Mouse (Mus musculus) forebrain, embryonic 13.5 days (tissue): ENCODE measurements at regions not wholly inside any gene's neighbourhood (a gene's known extent, or its start where the extent isn't known, plus 50 kb on each side); places are given as distances from the start of the nearest gene placed in this dataset.
"Not testable (repeated sequence)": the region's sequence is repeated elsewhere in the genome, so short reads cannot be mapped to it uniquely, and the experiment has no call there.

Experiments
- ATAC-seq: fragments of 200-750 bp; cut with Nextera tagmentation; 2 replicates; pipeline ENCODE4 v1.8.0; 2017
- H3K27ac ChIP-seq: fragments of 300-500 bp; sonication (generic); 2 replicates; pipeline ENCODE4 v1.5.1; 2015; ENCODE audit warnings: inconsistent platforms, mild to moderate bottlenecking, moderate library complexity
- H3K27me3 ChIP-seq: fragments of 300-500 bp; sonication (generic); 2 replicates; pipeline ENCODE4 v1.6.1; 2015; ENCODE audit warnings: mild to moderate bottlenecking, inconsistent platforms
- H3K36me3 ChIP-seq: fragments of 300-500 bp; sonication (generic); 2 replicates; pipeline ENCODE4 v1.6.1; 2015; ENCODE audit warnings: mild to moderate bottlenecking, inconsistent platforms; ENCODE audit not compliant: poor library complexity, severe bottlenecking
- H3K4me1 ChIP-seq: fragments of 300-500 bp; sonication (generic); 2 replicates; pipeline ENCODE4 v1.6.1; 2015; ENCODE audit warnings: inconsistent platforms
- H3K4me2 ChIP-seq: fragments of 300-500 bp; sonication (generic); 2 replicates; pipeline ENCODE4 v1.6.1; 2015; ENCODE audit warnings: inconsistent platforms, mild to moderate bottlenecking, moderate library complexity
- H3K4me3 ChIP-seq: fragments of 300-500 bp; sonication (generic); 2 replicates; pipeline ENCODE4 v1.5.1; 2015; ENCODE audit warnings: mild to moderate bottlenecking, inconsistent platforms
- H3K9ac ChIP-seq: fragments of 300-500 bp; sonication (generic); 2 replicates; pipeline ENCODE4 v1.6.1; 2015; ENCODE audit warnings: mild to moderate bottlenecking, inconsistent platforms
- H3K9me3 ChIP-seq: fragments of 300-500 bp; sonication (generic); replicated peaks from 2 replicates; pipeline ENCODE4 v1.6.1; 2016; ENCODE audit warnings: inconsistent platforms
- WGBS: fragments of 180-500 bp; shearing (Covaris S2); methylation state at CpG from one replicate; pipeline ENCODE4 v1.1.7; 2015; 5-methylcytosine and 5-hydroxymethylcytosine counted together

- Histone ChIP-seq H3K27ac (no peak overlapping the region), H3K9me3 (no peaks in the 10 kb centered on the region), H3K36me3 (no peaks in the 10 kb centered on the region), H3K9ac (no peak overlapping the region), H3K27me3 (no peaks in the 10 kb centered on the region), H3K4me2 (no peak overlapping the region), H3K4me3 (no peak overlapping the region), H3K4me1 (no peaks in the 10 kb centered on the region)
- WGBS: 73% methylated on average over 9 of the region's 9 CpGs
- ATAC-seq: no peak
Observed at GRCm38 (mm10) chr1:128498042-128498772, 81.0 kb upstream of the Dars start.

GRCm38 (mm10) chr1:128492251-128492650 is 75.1 kb upstream of the Dars start:
- no peak overlapping the region for H3K9ac ChIP-seq
- no peaks in the 10 kb centered on the region for H3K27me3 ChIP-seq
- H3K4me3 ChIP-seq: no peak overlapping the region
- H3K27ac ChIP-seq: no peak overlapping the region
- H3K36me3 ChIP-seq: no peaks in the 10 kb centered on the region
- WGBS: 95% methylated on average over 2 of the region's 2 CpGs
- no peak overlapping the region for H3K4me2 ChIP-seq
- H3K9me3 ChIP-seq: no peaks in the 10 kb centered on the region
- no peak for ATAC-seq
- H3K4me1 ChIP-seq: no peaks in the 10 kb centered on the region

DNA sequence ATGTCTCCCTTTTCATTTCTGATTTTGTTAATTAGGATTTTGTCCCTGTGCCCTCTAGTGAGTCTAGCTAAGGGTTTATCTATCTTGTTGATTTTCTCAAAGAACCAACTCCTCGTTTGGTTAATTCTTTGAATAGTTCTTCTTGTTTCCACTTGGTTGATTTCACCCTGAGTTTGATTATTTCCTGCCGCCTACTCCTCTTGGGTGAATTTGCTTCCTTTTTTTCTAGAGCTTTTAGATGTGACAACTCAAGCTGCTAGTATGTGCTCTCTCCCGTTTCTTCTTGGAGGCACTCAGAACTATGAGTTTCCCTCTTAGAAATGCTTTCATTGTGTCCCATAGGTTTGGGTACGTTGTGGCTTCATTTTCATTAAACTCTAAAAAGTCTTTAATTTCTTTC is 70.0 kb upstream of the Dars start:
- not testable (repeated sequence) for H3K9me3 ChIP-seq, H3K27me3 ChIP-seq, H3K27ac ChIP-seq, H3K4me2 ChIP-seq, H3K4me3 ChIP-seq, H3K36me3 ChIP-seq, H3K4me1 ChIP-seq, ATAC-seq, H3K9ac ChIP-seq
- WGBS: 61% methylated on average over 4 of the region's 4 CpGs

DNA sequence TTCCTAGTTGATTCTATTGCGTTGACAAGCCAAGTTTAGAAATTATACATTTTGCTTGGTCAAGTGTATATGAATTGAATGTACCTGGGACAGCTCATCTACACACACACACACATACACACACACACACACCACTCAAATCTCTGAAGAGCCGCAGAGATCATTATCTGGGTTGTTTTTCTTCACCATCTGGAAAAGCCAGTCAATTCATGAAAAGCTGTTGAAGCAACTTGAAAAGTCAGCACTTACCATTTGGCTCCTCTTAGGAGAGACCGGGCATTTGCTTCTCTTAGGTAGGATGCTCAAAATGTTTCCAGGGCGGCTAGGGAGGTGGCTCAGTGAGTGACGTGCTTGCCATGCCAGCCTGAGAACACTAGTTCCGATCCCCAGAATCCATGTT is 61.2 kb upstream of the Dars start:
- no peak for ATAC-seq

DNA sequence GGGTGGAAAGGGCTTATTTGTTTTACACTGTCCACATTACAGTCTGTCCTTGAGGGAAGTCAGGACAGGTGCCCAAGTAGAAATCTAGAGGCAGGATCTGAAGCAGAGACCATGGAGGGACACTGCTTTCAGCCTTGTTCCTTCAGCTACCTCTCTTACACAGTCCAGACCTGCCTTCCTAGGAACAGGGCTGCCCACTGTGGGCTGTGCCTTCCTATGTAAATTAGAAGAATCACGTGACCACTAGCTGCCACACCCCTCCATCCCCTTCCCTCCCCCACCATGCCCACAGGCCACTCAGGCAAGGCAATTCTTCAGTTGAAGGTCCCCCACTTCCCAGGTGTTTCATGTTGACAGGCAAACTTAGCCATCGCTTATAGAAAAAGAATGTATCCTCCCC is 60.5 kb upstream of the Dars start:
- H3K27ac ChIP-seq: no peak overlapping the region
- peaks cover 9% of the 10 kb centered on the region for H3K4me1 ChIP-seq
- no peak overlapping the region for H3K4me3 ChIP-seq
- 93% methylated on average over 2 of the region's 2 CpGs for WGBS
- no peaks in the 10 kb centered on the region for H3K27me3 ChIP-seq
- H3K9ac ChIP-seq: no peak overlapping the region
- no peaks in the 10 kb centered on the region for H3K9me3 ChIP-seq
- H3K36me3 ChIP-seq: no peaks in the 10 kb centered on the region
- no peak overlapping the region for H3K4me2 ChIP-seq
- no peak for ATAC-seq

More for the DNA sequence above, 61.2 kb upstream of the Dars start:
- Histone ChIP-seq H3K27me3 (no peaks in the 10 kb centered on the region), H3K4me1 (peaks cover 2% of the 10 kb centered on the region; the same call in 1 of the 2 replicates), H3K4me3 (no peak overlapping the region), H3K4me2 (no peak overlapping the region), H3K9ac (no peak overlapping the region), H3K9me3 (no peaks in the 10 kb centered on the region), H3K36me3 (no peaks in the 10 kb centered on the region), H3K27ac (no peak overlapping the region)
- 91% methylated on average over 6 of the region's 6 CpGs for WGBS

- H3K4me3 ChIP-seq: peak overlapping the region; percentile 29
- peak overlapping the region; percentile 72 for H3K27ac ChIP-seq
- H3K4me2 ChIP-seq: peak overlapping the region; percentile 56
- H3K36me3 ChIP-seq: no peaks in the 10 kb centered on the region
- H3K9me3 ChIP-seq: no peaks in the 10 kb centered on the region
- WGBS: 12% methylated on average over 15 of the region's 15 CpGs
- peak; percentile 11 for ATAC-seq
- peak overlapping the region; percentile 5; the same call in 1 of the 2 replicates for H3K9ac ChIP-seq
- no peaks in the 10 kb centered on the region for H3K27me3 ChIP-seq
- H3K4me1 ChIP-seq: peaks cover 22% of the 10 kb centered on the region
Observed at GRCm38 (mm10) chr1:128472713-128473230, 55.6 kb upstream of the Dars start.

GRCm38 (mm10) chr1:128472022-128472712 is 55.0 kb upstream of the Dars start:
- peak; percentile 92 for ATAC-seq
- H3K9me3 ChIP-seq: no peaks in the 10 kb centered on the region
- H3K4me1 ChIP-seq: peaks cover 22% of the 10 kb centered on the region
- WGBS: under 1% methylated on average over 20 of the region's 20 CpGs
- H3K27ac ChIP-seq: peak overlapping the region; percentile 72
- peak overlapping the region; percentile 56 for H3K4me2 ChIP-seq
- H3K9ac ChIP-seq: peak overlapping the region; percentile 47; the same call in 1 of the 2 replicates
- peak overlapping the region; percentile 29 for H3K4me3 ChIP-seq
- no peaks in the 10 kb centered on the region for H3K36me3 ChIP-seq
- no peaks in the 10 kb centered on the region for H3K27me3 ChIP-seq

GRCm38 (mm10) chr1:128470786-128471185 is 53.6 kb upstream of the Dars start:
- Histone ChIP-seq H3K27me3 (no peaks in the 10 kb centered on the region), H3K36me3 (no peaks in the 10 kb centered on the region), H3K9ac (no peak overlapping the region), H3K4me3 (no peak overlapping the region), H3K27ac (no peak overlapping the region), H3K4me2 (no peak overlapping the region), H3K9me3 (no peaks in the 10 kb centered on the region), H3K4me1 (peaks cover 22% of the 10 kb centered on the region)
- no peak for ATAC-seq
- WGBS: 56% methylated on average over 2 of the region's 2 CpGs

DNA sequence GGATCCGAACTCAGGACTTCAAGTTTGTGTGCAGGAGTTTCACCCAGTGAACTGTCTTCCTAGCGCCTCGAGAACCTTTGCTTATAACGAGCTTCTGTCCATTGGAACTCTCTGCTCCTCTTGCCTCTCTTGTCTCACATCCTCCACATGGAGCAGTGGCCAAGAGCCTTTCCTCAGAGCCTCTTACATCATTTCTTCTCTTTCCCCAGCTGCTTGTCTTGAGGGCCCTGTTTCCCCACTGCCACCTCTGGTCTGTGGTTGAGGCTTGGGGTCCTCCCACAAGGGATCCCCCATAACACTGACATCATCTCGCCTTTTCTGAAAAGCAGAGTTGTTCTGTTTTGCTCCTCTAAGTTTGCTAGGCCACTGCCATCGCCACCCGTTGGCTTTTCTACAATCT is 51.9 kb upstream of the Dars start:
- Histone ChIP-seq H3K9ac (no peak overlapping the region), H3K9me3 (no peaks in the 10 kb centered on the region), H3K27ac (no peak overlapping the region), H3K4me1 (peaks cover 22% of the 10 kb centered on the region), H3K4me3 (no peak overlapping the region), H3K36me3 (no peaks in the 10 kb centered on the region), H3K4me2 (no peak overlapping the region), H3K27me3 (no peaks in the 10 kb centered on the region)
- 91% methylated on average over 7 of the region's 7 CpGs for WGBS
- no peak for ATAC-seq
